Mouse (Mus musculus): ENCODE measurements around the gene Mfsd4a. TPM values are rescaled to one million over a fixed set of nuclear protein-coding genes. Genes with fewer than 3 reads are reported as not detected.

Mfsd4a gene
- polyA plus RNA-seq, 1 experiment: 64.1 TPM

GRCm38 (mm10) chr1:132019876-132020275, 48.0 kb downstream of the Mfsd4a start:
- H3K4me3 ChIP-seq (ENCODE audit: insufficient read depth, low read depth, low read length): no peak overlapping the region
- no peaks in the 10 kb centered on the region for H3K27me3 ChIP-seq (replicated peaks; ENCODE audit: control insufficient read depth, insufficient read depth, low read length)
- H3K27ac ChIP-seq (ENCODE audit: insufficient read depth, low read depth, low read length): no peak overlapping the region
- peaks cover 7% of the 10 kb centered on the region for H3K36me3 ChIP-seq (ENCODE audit: control insufficient read depth, insufficient read depth, low read length)
- DNase-seq: no peak
- TF ChIP-seq CTCF (conservative IDR thresholded peaks at IDR 0.05; ENCODE audit: insufficient read depth, insufficient read length, low read depth, low read length): no peak
- no peak for TF ChIP-seq POLR2A (IDR thresholded peaks at IDR 0.05; ENCODE audit: low read depth, low read length)
- H3K4me1 ChIP-seq (ENCODE audit: control insufficient read depth, insufficient read depth, low read length): no peaks in the 10 kb centered on the region
- WGBS: 82% methylated on average over 7 of the region's 7 CpGs

- H3K4me3 ChIP-seq (ENCODE audit: insufficient read depth, low read depth, low read length): no peak overlapping the region
- TF ChIP-seq CTCF (conservative IDR thresholded peaks at IDR 0.05; ENCODE audit: insufficient read depth, insufficient read length, low read depth, low read length): no peak
- TF ChIP-seq POLR2A (IDR thresholded peaks at IDR 0.05; ENCODE audit: low read depth, low read length): no peak
- H3K27ac ChIP-seq (ENCODE audit: insufficient read depth, low read depth, low read length): no peak overlapping the region
- DNase-seq: no peak
- WGBS: 83% methylated on average over 1 of the region's 1 CpGs
- no peaks in the 10 kb centered on the region for H3K4me1 ChIP-seq (ENCODE audit: control insufficient read depth, insufficient read depth, low read length)
- no peaks in the 10 kb centered on the region for H3K27me3 ChIP-seq (replicated peaks; ENCODE audit: control insufficient read depth, insufficient read depth, low read length)
- H3K36me3 ChIP-seq (ENCODE audit: control insufficient read depth, insufficient read depth, low read length): peaks cover 4% of the 10 kb centered on the region; the same call in 1 of the 2 replicates
These were observed 51.2 kb downstream of the Mfsd4a start for GRCm38 (mm10) chr1:132016691-132017090.

GRCm38 (mm10) chr1:132014800-132015199, 53.1 kb downstream of the Mfsd4a start:
- H3K4me3 ChIP-seq (ENCODE audit: insufficient read depth, low read depth, low read length): no peak overlapping the region
- TF ChIP-seq POLR2A (IDR thresholded peaks at IDR 0.05; ENCODE audit: low read depth, low read length) (no peak), CTCF (conservative IDR thresholded peaks at IDR 0.05; ENCODE audit: insufficient read depth, insufficient read length, low read depth, low read length) (0 out of 2 replicates have a peak, but pooled peaks have one; percentile 26)
- no peak for DNase-seq
- H3K27ac ChIP-seq (ENCODE audit: insufficient read depth, low read depth, low read length): no peak overlapping the region
- H3K4me1 ChIP-seq (ENCODE audit: control insufficient read depth, insufficient read depth, low read length): peaks cover 7% of the 10 kb centered on the region; the same call in 1 of the 2 replicates
- no peaks in the 10 kb centered on the region for H3K27me3 ChIP-seq (replicated peaks; ENCODE audit: control insufficient read depth, insufficient read depth, low read length)
- WGBS: 98% methylated on average over 1 of the region's 1 CpGs
- H3K36me3 ChIP-seq (ENCODE audit: control insufficient read depth, insufficient read depth, low read length): peaks cover 3% of the 10 kb centered on the region; the same call in 1 of the 2 replicates

- Histone ChIP-seq H3K27ac (ENCODE audit: insufficient read depth, low read depth, low read length) (no peak overlapping the region), H3K4me1 (ENCODE audit: control insufficient read depth, insufficient read depth, low read length) (peaks cover 13% of the 10 kb centered on the region; the same call in 1 of the 2 replicates), H3K27me3 (replicated peaks; ENCODE audit: control insufficient read depth, insufficient read depth, low read length) (no peaks in the 10 kb centered on the region), H3K36me3 (ENCODE audit: control insufficient read depth, insufficient read depth, low read length) (peaks cover 1% of the 10 kb centered on the region; the same call in 1 of the 2 replicates), H3K4me3 (ENCODE audit: insufficient read depth, low read depth, low read length) (no peak overlapping the region)
- TF ChIP-seq POLR2A (IDR thresholded peaks at IDR 0.05; ENCODE audit: low read depth, low read length) (no peak), CTCF (conservative IDR thresholded peaks at IDR 0.05; ENCODE audit: insufficient read depth, insufficient read length, low read depth, low read length) (no peak)
- WGBS: 80% methylated on average over 8 of the region's 8 CpGs
- DNase-seq: no peak
These were observed 55.0 kb downstream of the Mfsd4a start for GRCm38 (mm10) chr1:132012861-132013260.

GRCm38 (mm10) chr1:132011785-132012184, 56.1 kb downstream of the Mfsd4a start:
- TF ChIP-seq CTCF (conservative IDR thresholded peaks at IDR 0.05; ENCODE audit: insufficient read depth, insufficient read length, low read depth, low read length) (no peak), POLR2A (IDR thresholded peaks at IDR 0.05; ENCODE audit: low read depth, low read length) (no peak)
- Histone ChIP-seq H3K27me3 (replicated peaks; ENCODE audit: control insufficient read depth, insufficient read depth, low read length) (no peaks in the 10 kb centered on the region), H3K4me1 (ENCODE audit: control insufficient read depth, insufficient read depth, low read length) (peaks cover 13% of the 10 kb centered on the region; the same call in 1 of the 2 replicates), H3K27ac (ENCODE audit: insufficient read depth, low read depth, low read length) (no peak overlapping the region), H3K4me3 (ENCODE audit: insufficient read depth, low read depth, low read length) (no peak overlapping the region), H3K36me3 (ENCODE audit: control insufficient read depth, insufficient read depth, low read length) (peaks cover under 1% of the 10 kb centered on the region; the same call in 1 of the 2 replicates)
- no peak for DNase-seq
- 50% methylated on average over 2 of the region's 2 CpGs for WGBS

- Histone ChIP-seq H3K4me1 (ENCODE audit: control insufficient read depth, insufficient read depth, low read length) (peaks cover 17% of the 10 kb centered on the region; the same call in 1 of the 2 replicates), H3K27ac (ENCODE audit: insufficient read depth, low read depth, low read length) (peak overlapping the region; percentile 65; the same call in 1 of the 2 replicates), H3K36me3 (ENCODE audit: control insufficient read depth, insufficient read depth, low read length) (no peaks in the 10 kb centered on the region; the same call in 1 of the 2 replicates), H3K4me3 (ENCODE audit: insufficient read depth, low read depth, low read length) (no peak overlapping the region), H3K27me3 (replicated peaks; ENCODE audit: control insufficient read depth, insufficient read depth, low read length) (no peaks in the 10 kb centered on the region)
- WGBS: 59% methylated on average over 17 of the region's 17 CpGs
- no peak for DNase-seq
- TF ChIP-seq CTCF (conservative IDR thresholded peaks at IDR 0.05; ENCODE audit: insufficient read depth, insufficient read length, low read depth, low read length) (no peak), POLR2A (IDR thresholded peaks at IDR 0.05; ENCODE audit: low read depth, low read length) (no peak)
These were observed 57.0 kb downstream of the Mfsd4a start for GRCm38 (mm10) chr1:132010632-132011501.
